Mouse (Mus musculus) thymus, postnatal 0 days (tissue): ENCODE results near the gene Cep152. TPM values are rescaled to one million over a fixed set of nuclear protein-coding genes. Genes with fewer than 3 reads are reported as not detected.

Source experiments
- DNase-seq: peaks from one replicate; pipeline ENCODE4 v3.0.0-alpha.2; 2015; ENCODE audit warnings: low spot score
- polyA plus RNA-seq: library from polyadenylated mRNA; unstranded; fragments of >200 nt; fragmentation: Nextera tagmentation; extraction: Ambion mirVana; gene quantifications from 2 replicates; pipeline ENCODE4 v1.2.1, GENCODE M21; 2015

The Cep152 gene
- polyA plus RNA-seq, 1 experiment from 2014 or later: 7.5 TPM

DNA sequence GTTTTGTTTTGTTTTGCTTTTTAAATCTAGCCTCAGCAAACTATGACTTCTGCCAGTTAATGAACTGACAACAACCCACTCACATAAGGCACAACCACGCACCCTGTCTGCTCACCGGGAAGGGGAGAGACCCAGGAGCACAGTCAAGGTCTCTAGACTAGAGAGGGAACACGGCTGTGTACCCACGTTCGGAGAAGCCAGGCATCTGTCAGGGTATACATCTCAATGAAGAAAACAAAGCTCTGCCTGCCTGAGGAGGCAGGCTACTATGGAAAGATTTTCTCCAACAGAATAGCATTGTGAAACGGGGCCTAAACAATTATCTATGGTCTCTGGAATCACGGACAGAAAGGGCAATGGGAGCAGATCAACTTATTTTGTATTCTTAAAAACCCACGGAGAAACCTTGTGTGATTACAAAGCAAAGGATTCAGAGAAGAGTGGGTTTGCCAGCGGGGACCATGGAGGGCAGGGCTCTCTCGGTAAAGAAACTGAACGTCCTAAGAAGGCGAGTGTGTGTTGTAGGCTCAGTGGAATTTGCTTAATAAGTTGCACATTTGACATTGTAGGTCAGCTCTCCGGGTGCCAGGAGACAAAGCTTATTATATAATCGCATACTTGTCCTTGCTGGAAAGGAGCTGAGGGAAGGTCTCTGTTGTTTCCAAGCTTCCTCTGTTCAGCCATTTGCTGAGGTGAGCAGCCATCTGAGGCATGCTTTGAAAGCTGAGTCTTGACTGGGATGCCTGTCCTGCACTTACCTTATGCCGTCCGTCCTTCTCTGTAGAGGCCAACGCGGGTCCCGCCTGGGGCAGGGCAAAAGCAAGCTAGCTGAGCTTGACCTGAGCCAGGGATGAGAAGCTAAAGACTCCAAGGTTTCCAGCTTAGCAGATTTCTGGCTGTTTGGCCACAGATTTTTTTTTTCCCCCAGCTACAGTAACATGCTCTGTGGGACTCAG, 66.0 kb downstream of the Cep152 start:
- no peak for DNase-seq

DNA sequence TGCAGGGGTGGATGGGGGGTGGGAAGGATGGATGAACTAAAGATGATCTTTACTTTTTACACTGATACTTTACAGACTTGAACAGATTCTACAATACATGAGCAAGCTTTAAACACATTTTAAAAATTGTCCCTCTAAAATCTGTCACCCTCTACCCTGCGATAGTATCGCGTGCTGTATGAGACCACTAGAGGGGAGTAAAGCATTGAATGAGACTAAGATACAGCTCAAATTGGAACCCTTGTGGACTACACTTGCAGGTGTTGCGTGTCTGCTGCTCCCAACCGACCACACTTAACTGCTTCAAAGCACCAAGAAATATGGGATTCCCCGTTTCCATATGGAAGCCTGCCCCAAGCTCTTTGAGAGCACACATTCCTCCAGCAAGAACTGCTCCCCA, 69.1 kb downstream of the Cep152 start:
- peak; percentile 14 for DNase-seq

GRCm38 (mm10) chr2:125548806-125549578, 75.9 kb downstream of the Cep152 start:
- no peak for DNase-seq

GRCm38 (mm10) chr2:125544986-125545385, 79.9 kb downstream of the Cep152 start:
- DNase-seq: no peak

DNA sequence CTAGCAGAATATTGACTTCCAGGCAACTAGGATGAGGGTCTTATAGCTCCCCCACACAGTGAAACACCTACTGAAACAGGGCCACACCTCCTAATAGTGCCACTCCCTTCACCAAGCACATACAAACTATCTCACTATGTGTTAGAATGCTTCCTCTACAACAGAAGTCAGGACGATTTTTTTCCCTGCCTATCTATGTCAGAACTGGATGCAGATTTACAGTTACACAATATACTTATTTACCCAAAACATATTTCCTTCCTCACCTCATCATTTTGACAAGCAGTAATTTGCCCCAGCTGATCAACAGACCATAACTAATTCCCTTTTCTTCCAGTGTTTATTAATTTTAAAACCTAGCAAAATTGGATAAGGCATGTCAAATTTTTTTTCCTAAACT, 81.3 kb downstream of the Cep152 start:
- no peak for DNase-seq

DNA sequence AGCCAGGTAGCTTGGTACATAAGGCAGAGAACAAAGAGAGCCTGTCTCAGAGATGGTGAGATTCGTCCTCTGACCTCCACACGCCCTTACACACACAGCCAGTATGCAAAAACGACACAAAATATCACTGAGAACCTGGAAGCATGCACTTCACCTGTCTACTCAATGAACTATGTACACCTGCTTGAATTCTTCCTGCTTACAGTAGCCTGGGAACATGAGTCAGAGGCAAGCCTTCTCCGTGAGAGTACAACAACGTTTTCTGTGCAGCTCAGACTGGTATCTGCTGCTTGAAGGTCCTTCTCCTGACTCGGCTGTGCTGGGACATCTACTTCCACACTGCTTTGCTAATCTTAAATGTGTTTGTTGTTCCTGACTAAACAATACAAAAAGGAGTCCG, 83.5 kb downstream of the Cep152 start:
- no peak for DNase-seq

GRCm38 (mm10) chr2:125540579-125540978, 84.3 kb downstream of the Cep152 start:
- no peak for DNase-seq

GRCm38 (mm10) chr2:125539640-125540039, 85.3 kb downstream of the Cep152 start:
- no peak for DNase-seq

GRCm38 (mm10) chr2:125530665-125531064, 94.2 kb downstream of the Cep152 start:
- no peak for DNase-seq

GRCm38 (mm10) chr2:125526566-125526965, 98.3 kb downstream of the Cep152 start:
- no peak for DNase-seq

DNA sequence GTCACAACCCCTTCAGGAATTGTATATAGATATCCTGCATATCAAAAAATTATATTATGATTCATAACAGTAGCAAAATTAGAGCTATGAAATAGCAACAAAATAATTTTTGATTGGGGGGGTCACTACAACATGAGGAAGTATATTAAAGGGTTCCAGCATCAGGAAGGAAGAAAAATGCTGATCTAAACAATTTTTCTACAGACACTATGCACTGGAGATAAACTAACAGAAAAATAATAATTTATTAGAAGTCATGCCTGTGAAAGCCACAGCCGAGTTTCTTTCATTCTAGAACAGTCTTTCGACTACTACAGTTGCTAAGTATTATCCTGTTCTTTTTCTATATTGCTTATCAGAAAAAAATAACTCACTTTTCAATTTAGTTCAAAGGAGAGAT, 99.4 kb downstream of the Cep152 start:
- DNase-seq: no peak

- no peak for DNase-seq
Measured at GRCm38 (mm10) chr2:125516594-125516993, 108.3 kb downstream of the Cep152 start.

- DNase-seq: no peak
Measured at GRCm38 (mm10) chr2:125515291-125516057, 109.4 kb downstream of the Cep152 start.

- DNase-seq: no peak
Measured at GRCm38 (mm10) chr2:125514391-125514790, 110.5 kb downstream of the Cep152 start.

Other genes with a start within 250 kb of the Cep152 start
- gene Gm9913, start 120.0 kb downstream of the Cep152 start, polyA plus RNA-seq: 0.07 and 0.08 TPM in 2 replicates
- gene Fbn1, start 117.1 kb downstream of the Cep152 start, polyA plus RNA-seq: 4.7 TPM in 2 replicates
- gene Eid1, start 48.0 kb upstream of the Cep152 start, polyA plus RNA-seq: 89.0 and 97.5 TPM in 2 replicates
- gene Shc4, start 99.0 kb upstream of the Cep152 start, polyA plus RNA-seq: 0.41 and 0.81 TPM in 2 replicates
- gene Secisbp2l, start 157.8 kb upstream of the Cep152 start, polyA plus RNA-seq: 14.8 and 16.9 TPM in 2 replicates
- gene Galk2, start 234.0 kb upstream of the Cep152 start, polyA plus RNA-seq: 41.4 and 45.5 TPM in 2 replicates
- gene Cops2, start 234.0 kb upstream of the Cep152 start, polyA plus RNA-seq: 52.3 and 54.1 TPM in 2 replicates